Mouse (Mus musculus): ENCODE data around the gene Midn. TPM values are rescaled to one million over a fixed set of nuclear protein-coding genes. Genes with fewer than 3 reads are reported as not detected.
A peak's percentile ranks its signal among the peaks of the same experiment; 100 is the strongest.

The Midn gene
- total and polyA plus RNA-seq, 3 experiments, result 8.1 to 26.7 TPM; not detected in 1

GRCm38 (mm10) chr10:80152873-80153260 lies 4.8 kb downstream of the Midn start:
- DNase-seq (ENCODE audit: low read depth, low spot score), result no peak
- peaks cover 2 to 31% of the 10 kb centered on the region in 2 experiments; a peak in 3 of 4 replicates for H3K4me1 ChIP-seq (ENCODE audit: control insufficient read depth in 1 of 2, insufficient read depth in 2 of 2, low read length in 2 of 2)
- no peak overlapping the region; the same call in 1 of the 2 replicates for H3K27ac ChIP-seq (ENCODE audit: control insufficient read depth, low read depth, low read length)
- H3K36me3 ChIP-seq (ENCODE audit: control insufficient read depth in 1 of 2, insufficient read depth in 2 of 2, low read length in 2 of 2), result peaks cover 0 to 20% of the 10 kb centered on the region in 2 experiments; a peak in 2 of 4 replicates
- no peak overlapping the region for H3K9ac ChIP-seq (ENCODE audit: control insufficient read depth, low read depth, low read length, poor library complexity, severe bottlenecking)
- H3K9me3 ChIP-seq (replicated peaks; ENCODE audit: insufficient read depth, low read length), result no peaks in the 10 kb centered on the region
- H3K27me3 ChIP-seq (ENCODE audit: control insufficient read depth in 1 of 2, insufficient read depth in 2 of 2, low read length in 2 of 2), result no peaks in the 10 kb centered on the region
- H3K4me3 ChIP-seq (ENCODE audit: control insufficient read depth in 1 of 2, insufficient read depth in 1 of 2, low read depth in 2 of 2, low read length in 2 of 2), result no peak overlapping the region
- TF ChIP-seq MEF2A (IDR thresholded peaks at IDR 0.05; ENCODE audit: extremely low read depth, insufficient replicate concordance, low read depth, low read length, poor library complexity, severe bottlenecking) (no peak), POLR2AphosphoS5 (IDR thresholded peaks at IDR 0.05; ENCODE audit: borderline replicate concordance, low read depth, low read length) (no peak), JUND (IDR thresholded peaks at IDR 0.05; ENCODE audit: low read depth, low read length) (no peak), POLR2AphosphoS2 (IDR thresholded peaks at IDR 0.05; ENCODE audit: low read length) (no peak), MAZ (IDR thresholded peaks at IDR 0.05; ENCODE audit: low read depth, low read length) (0 out of 2 replicates have a peak, but pooled peaks have one; percentile 28), RCOR1 (IDR thresholded peaks at IDR 0.05; ENCODE audit: low read depth, low read length) (no peak), ZKSCAN1 (IDR thresholded peaks at IDR 0.05; ENCODE audit: low read depth, low read length) (no peak)
- H3K79me2 ChIP-seq (ENCODE audit: control insufficient read depth, insufficient read depth, low read length, poor library complexity), result peaks cover 32% of the 10 kb centered on the region

GRCm38 (mm10) chr10:80153713-80154112 lies 5.6 kb downstream of the Midn start:
- no peak for TF ChIP-seq ELF1 (IDR thresholded peaks at IDR 0.05; ENCODE audit: low read depth, low read length)
- TF ChIP-seq ZKSCAN1 (IDR thresholded peaks at IDR 0.05; ENCODE audit: low read depth, low read length), result no peak
- no peak for TF ChIP-seq NRF1 (IDR thresholded peaks at IDR 0.05; ENCODE audit: insufficient read depth, low read depth, low read length, poor library complexity, severe bottlenecking)
- no peak for TF ChIP-seq RCOR1 (IDR thresholded peaks at IDR 0.05; ENCODE audit: low read depth, low read length)
- TF ChIP-seq CHD1 (IDR thresholded peaks at IDR 0.05; ENCODE audit: low read depth, low read length), result no peak
- TF ChIP-seq KAT2A (conservative IDR thresholded peaks at IDR 0.05; ENCODE audit: low read depth, low read length), result no peak
- no peak for TF ChIP-seq POLR2AphosphoS2 (IDR thresholded peaks at IDR 0.05; ENCODE audit: low read length)
- TF ChIP-seq BHLHE40 (IDR thresholded peaks at IDR 0.05; ENCODE audit: borderline replicate concordance, low read depth, low read length), result no peak
- no peak for TF ChIP-seq GABPA (IDR thresholded peaks at IDR 0.05; ENCODE audit: low read depth, low read length)
- TF ChIP-seq TBP (IDR thresholded peaks at IDR 0.05; ENCODE audit: low read depth, low read length), result no peak
- no peak overlapping the region for H3K4me3 ChIP-seq (ENCODE audit: control insufficient read depth in 1 of 2, insufficient read depth in 1 of 2, low read depth in 2 of 2, low read length in 2 of 2)
- H3K27me3 ChIP-seq (ENCODE audit: control insufficient read depth in 1 of 2, insufficient read depth in 2 of 2, low read length in 2 of 2), result no peaks in the 10 kb centered on the region
- H3K36me3 ChIP-seq (ENCODE audit: control insufficient read depth in 1 of 2, insufficient read depth in 2 of 2, low read length in 2 of 2), result peaks cover 0 to 24% of the 10 kb centered on the region in 2 experiments; a peak in 2 of 4 replicates
- H3K9me3 ChIP-seq (replicated peaks; ENCODE audit: insufficient read depth, low read length), result no peaks in the 10 kb centered on the region
- peaks cover 5 to 31% of the 10 kb centered on the region in 2 experiments; a peak in 3 of 4 replicates for H3K4me1 ChIP-seq (ENCODE audit: control insufficient read depth in 1 of 2, insufficient read depth in 2 of 2, low read length in 2 of 2)
- peaks cover 32% of the 10 kb centered on the region for H3K79me2 ChIP-seq (ENCODE audit: control insufficient read depth, insufficient read depth, low read length, poor library complexity)
- H3K9ac ChIP-seq (ENCODE audit: control insufficient read depth, low read depth, low read length, poor library complexity, severe bottlenecking), result no peak overlapping the region
- H3K27ac ChIP-seq (ENCODE audit: control insufficient read depth, low read depth, low read length), result no peak overlapping the region
- DNase-seq (ENCODE audit: low read depth, low spot score), result no peak

Data from MEL (cell line).